Mouse (Mus musculus) spleen, adult 2 months (tissue): ENCODE measurements around the gene Gm10697.
"Not testable (repeated sequence)": the region's sequence is repeated elsewhere in the genome, so short reads cannot be mapped to it uniquely, and the experiment has no call there.

ENCODE experiments used
- CTCF ChIP-seq: fragments of 200-500 bp; IDR thresholded peaks from 2 replicates; pipeline ENCODE4 v1.5.1; 2011; ENCODE audit warnings: mild to moderate bottlenecking, inconsistent platforms; ENCODE audit not compliant: insufficient read depth, insufficient read length, insufficient replicate concordance; ENCODE audit errors: extremely low read depth
- POLR2A ChIP-seq: fragments of 200-500 bp; IDR thresholded peaks from 2 replicates; pipeline ENCODE4 v1.6.1; 2011; ENCODE audit warnings: low read depth, low read length, inconsistent platforms

GRCm38 (mm10) chr3:94034400-94034799 lies 38.0 kb downstream of the Gm10697 start:
- not testable (repeated sequence) for TF ChIP-seq POLR2A, CTCF
